Mouse (Mus musculus): ENCODE results near the gene Ccdc51.

The Ccdc51 gene

DNA sequence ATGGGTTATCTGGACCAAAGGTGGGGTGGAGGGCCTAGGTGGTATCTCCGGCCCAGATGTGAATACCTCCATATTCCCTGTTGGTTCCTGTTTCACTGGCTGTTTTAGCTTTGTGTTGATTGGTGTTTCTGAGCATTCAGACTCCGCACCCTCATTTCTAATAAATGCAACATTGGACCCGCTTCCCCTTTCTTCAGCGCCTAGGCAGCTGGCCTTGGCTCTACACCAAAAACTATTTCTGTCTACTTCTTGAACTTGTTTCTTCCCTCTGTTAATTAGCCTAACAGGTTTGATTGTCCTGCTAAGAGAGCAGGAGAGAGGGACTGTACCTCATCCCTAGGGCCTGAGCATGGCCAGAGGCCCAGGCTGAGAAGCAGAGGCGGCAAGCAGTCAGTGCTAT is 24.8 kb upstream of the Ccdc51 start:
- no peak for DNase-seq (ENCODE audit: low spot score)

- DNase-seq (ENCODE audit: low spot score) = no peak
Measured at GRCm38 (mm10) chr9:109058006-109058765, 24.1 kb upstream of the Ccdc51 start.

GRCm38 (mm10) chr9:109059136-109059903 is 23.0 kb upstream of the Ccdc51 start, which contains the start of gene Trex1:
Gene Trex1 (minus strand): TSS chr9:109059734.
- peak; percentile 74 for DNase-seq (ENCODE audit: low spot score)

DNA sequence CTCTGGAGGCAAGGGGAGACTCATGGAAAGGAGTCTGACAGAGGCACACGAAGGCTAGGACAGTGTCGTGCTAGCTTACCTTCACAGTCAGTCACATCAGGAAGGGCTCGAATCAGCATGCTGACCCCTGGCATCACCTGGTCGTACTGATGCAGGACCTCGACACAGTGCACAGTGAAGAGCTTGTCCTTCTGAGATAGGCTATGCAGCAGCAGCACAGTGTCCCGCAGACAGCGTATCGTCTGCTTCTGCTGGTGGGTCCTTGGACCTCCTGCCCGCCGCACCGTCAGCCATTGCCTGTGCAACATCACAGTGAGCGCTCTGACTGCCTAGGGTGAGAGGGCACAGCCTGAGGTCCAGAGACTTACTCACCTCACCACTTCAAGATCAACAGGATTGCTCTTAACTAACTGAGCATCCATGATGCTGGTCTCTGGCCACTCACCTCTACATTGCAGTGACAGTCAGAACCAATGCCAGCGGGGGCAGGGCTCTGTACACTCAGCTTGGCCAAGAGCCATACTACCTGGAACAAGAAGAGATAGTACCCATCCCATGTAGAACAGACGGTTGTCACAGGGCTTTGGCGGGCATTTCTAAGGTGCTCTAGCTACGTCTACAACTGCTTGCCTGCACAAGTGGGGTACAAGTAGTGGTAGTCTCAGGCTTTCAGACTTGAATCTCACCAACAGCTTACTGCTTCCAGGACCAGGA is 22.0 kb upstream of the Ccdc51 start:
- DNase-seq (ENCODE audit: low spot score) = no peak

DNA sequence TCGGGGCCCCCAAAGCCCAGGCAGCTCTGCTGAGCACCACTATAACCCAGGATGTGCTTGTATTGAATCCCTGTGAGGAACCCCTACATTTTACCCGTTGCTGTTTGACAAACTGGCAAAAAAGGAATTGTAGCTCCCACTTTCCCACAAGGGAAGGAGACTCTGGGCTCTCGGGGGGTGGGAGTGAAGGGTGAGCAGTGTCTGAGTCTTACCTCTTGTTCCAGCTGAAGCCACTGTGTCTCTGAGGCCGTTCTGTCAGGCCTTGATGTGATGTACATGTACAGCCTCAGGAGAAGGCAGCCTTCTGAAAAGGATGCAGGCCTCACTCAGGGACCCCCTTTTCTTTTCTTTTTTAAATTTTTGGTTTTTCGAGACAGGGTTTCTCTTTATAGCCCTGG is 21.4 kb upstream of the Ccdc51 start:
- DNase-seq (ENCODE audit: low spot score) = no peak

DNA sequence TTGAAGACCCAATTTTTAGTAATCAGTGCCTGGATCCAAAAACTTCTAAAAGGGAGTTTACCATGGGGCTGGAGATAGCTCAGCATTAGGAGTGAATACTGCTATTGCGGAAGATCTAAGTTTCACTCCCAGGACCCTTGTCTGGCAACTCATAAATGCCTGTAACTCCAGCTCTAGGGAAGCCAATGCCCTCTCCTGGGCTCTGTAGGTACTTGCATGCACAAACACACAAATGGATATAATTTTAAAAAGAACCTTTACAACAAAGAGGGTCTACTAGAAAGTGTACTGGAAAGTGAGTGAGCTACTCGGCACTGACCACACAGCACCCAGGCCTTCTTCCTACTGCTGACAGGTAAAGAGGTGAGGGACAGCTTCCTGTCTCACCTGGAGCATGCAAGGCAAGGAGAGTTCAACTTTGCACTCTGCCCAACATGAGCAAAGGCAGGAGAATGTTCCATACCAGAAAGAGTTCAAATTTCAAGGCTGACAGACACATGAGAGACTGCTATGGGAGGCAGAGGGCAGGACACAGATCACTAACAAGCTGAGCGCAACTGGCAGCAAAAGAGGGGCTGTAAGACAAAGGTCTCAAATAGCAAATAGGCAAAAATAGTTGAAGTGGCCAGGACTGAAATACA is 14.1 kb upstream of the Ccdc51 start:
- DNase-seq (ENCODE audit: low spot score) = no peak

DNA sequence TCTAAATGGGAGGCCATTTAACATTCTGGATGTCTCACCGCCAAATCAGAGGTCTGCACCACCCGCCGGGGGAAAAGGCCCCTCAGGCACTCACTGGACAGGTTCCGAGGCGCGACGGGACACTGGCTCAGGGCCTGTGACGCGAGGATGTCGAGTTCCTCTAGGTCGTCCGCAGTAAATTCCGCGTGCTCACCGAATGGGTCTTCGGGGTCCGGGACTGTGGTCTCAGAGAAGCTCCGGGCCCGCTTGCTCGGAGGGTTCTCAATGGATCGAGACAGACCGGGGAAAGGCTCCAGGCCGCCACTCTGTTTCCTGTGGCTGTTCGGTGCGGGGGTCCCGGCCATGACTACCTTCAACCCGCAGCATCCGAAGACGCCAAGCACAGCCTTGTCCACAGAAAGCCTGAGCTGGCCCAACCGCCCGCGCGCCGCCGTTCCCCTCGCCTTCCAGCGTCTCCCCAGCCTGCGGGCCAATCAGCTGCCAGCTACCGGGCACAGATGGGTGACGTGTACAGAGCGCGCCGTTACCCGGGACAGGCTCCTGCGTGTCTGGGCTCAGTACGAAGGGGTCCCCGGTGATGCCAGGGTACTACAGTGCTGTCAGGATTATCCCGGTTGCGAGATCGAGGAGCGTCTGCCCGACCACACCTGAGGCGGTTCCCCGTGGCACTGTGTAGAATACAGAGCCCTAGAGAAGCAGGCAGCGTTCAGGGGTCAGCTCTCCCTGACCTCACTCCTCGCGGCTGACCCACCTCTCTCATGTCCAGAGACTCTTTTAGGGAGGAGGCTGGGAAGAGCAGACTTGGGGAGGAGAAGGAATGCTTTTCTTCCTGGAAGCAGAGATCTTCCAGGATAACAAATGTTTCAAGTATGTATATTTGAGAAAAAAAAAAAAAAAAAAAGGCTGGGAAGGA is 8.4 kb upstream of the Ccdc51 start, which contains the start of gene Atrip:
Atrip (minus strand) TSS at position 464 of the 913 bp plus-strand sequence.
- peak; percentile 93 for DNase-seq (ENCODE audit: low spot score)

- no peak for DNase-seq (ENCODE audit: low spot score)
Measured at GRCm38 (mm10) chr9:109080516-109080915, 1.8 kb upstream of the Ccdc51 start.

DNA sequence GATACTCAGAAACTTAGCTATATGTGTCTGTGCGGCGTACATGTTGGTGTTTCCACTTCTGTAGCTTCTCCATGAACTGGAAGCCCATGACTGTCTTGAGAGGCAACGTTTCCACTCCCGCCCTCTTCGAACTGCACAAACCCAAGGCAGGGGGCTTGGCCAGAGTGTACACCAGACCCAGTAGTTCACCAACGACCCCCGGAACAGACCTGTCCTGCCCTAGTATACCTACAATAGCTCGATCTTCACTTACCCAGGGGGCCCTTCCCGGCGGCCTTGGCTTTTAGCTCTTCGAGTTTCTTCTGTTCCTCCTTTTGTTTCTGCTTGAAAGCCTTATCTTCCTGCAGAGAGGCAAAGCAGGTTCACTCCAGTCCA is 557 bp upstream of the Ccdc51 start:
- DNase-seq (ENCODE audit: low spot score) = no peak

- no peak for DNase-seq (ENCODE audit: low spot score)
Measured at GRCm38 (mm10) chr9:109084922-109085321, 2.6 kb downstream of the Ccdc51 start.

DNA sequence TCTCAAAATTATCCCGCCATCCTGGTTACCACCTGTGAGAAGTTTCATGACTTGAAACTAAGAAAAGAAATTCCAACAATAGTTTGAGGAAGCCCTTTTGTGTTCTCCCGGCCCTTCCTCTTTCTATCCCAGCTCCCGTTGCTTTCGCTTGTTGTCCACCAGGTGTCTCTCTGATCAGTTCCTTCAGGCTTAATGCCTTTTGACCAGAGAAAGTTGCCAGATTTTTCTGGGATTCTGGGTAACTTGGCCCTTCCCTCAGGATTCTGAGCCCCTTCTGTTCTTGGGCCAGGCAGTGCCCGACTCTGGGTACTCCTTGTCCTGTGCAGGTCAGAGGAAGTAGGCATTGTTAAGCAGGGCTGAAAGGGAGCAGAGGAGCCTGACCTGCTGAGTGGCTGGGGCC is 5.7 kb downstream of the Ccdc51 start:
- DNase-seq (ENCODE audit: low spot score) = peak; percentile 38

DNA sequence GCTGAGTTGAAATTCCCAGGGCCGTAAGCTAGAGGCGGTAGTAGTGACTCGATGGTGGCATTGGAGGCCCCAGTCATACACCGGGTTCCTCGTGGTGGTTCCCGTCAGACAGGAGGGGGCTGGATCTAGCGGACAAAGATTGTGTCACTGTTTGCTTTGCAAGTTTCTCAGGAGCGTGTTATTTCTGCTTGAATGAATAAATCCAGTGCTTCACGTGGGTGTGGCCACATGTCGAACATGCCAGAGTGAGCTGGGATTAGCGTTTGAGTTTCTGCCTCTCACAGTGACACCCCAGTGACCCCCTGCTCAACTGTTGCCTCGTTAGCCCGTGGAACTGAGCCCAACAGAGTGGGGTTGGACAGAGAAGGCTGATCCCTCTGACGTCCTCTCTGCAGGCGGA is 8.2 kb downstream of the Ccdc51 start:
- DNase-seq (ENCODE audit: low spot score) = no peak

GRCm38 (mm10) chr9:109091802-109092201 is 9.5 kb downstream of the Ccdc51 start:
- DNase-seq (ENCODE audit: low spot score) = no peak

DNA sequence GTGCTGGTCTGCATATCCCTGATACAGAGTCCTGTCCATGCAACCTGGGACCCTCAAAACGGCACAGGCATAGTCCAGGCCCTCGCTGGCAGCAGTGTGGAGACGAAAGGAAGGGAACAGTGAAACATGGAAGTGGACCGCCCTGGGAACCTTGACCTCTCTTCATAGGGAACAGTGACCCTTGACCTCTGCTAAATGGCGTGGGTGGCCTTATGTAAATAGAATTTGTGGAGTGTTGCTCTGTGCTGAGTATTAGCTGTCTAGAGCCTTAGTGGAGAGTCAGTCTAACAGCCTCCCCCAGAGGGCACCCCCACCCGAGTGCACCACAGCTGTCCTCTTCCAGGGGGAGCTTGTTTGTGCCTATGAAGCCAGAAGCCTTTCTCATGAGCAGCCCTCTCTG is 10.5 kb downstream of the Ccdc51 start:
- DNase-seq (ENCODE audit: low spot score) = no peak

GRCm38 (mm10) chr9:109093786-109094552 is 11.7 kb downstream of the Ccdc51 start:
- no peak for DNase-seq (ENCODE audit: low spot score)

DNA sequence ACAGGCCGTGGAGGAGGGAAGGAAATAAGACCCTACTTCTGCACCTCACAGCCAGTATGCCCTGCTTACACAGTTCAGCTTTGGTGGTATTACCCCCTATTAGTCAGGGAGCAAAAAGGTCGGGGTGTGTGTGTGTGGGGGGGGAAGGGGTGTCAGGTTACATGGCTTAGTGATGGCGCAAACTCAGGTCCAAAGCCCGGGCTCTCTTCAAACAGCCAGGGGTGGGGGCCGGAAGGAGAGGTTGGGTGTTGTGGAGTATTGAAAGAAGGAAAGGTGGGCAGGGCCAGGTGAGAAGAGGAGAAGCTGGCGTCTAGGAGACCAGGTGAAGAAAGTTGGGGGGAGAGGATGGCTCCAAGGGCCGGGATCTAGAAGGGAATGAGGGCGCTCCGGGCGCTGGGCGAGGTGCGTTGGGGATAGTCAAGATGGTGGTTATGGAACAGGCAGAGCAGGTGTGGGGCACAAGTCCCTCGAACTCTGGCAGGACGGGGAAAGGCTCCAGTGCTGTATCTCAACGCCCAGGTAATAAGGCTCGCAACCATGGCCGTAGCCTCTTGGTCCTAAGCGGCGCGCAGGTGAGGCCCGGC is 12.4 kb downstream of the Ccdc51 start:
- no peak for DNase-seq (ENCODE audit: low spot score)

- peak; percentile 69 for DNase-seq (ENCODE audit: low spot score)
Measured at GRCm38 (mm10) chr9:109095137-109095982, 13.1 kb downstream of the Ccdc51 start, which contains the start of gene Plxnb1. Gene Plxnb1 (plus strand): TSS chr9:109095389.

DNA sequence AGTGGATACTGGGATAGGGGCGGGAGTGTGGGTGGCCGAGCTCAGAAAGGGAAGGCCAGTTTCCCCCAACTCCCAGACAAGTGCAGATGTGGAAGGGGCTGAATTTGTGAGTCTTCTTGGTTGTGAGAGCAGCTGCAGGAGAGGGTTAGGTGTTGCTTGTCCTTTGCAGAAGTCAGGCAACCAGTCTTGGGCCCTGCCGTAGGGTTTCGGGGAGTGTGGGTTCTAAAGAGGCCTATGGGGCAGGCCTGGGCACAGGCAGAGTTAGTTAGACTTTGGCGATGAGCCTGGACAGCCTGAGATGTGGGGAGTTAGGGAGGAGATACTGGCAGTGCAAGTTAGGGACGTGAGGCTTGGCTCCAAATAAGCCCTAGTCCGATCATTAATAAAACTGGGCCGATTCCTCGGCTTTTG is 14.0 kb downstream of the Ccdc51 start:
- DNase-seq (ENCODE audit: low spot score) = peak; percentile 26

DNA sequence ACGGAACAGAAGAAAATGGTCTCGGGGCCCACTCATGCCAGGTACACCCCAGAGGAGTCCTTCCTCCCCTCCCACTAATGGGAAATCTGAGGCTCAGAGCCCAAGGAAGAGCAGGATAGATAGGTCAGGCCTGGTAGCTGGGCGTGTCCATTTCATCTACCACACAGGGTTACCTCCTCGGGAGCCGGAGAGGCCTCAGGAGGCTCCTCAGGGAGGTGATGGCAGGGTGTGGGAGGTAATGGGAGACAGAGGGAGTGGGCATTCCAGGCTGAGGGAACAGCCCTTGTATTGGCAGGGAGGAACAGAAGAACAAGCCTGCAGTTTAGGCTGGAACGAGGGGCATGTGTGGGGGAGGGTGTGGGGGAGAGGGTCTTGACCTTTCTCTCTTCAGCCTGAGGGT is 14.6 kb downstream of the Ccdc51 start:
- no peak for DNase-seq (ENCODE audit: low spot score)

Data from testis, postnatal 14 days (tissue).